Mouse (Mus musculus) intestine, embryonic 14.5 days (tissue): ENCODE measurements around the gene C1ql4. TPM values are rescaled to one million over a fixed set of nuclear protein-coding genes. Genes with fewer than 3 reads are reported as not detected.

Experiments
- ATAC-seq: fragments of 200-750 bp; cut with Nextera tagmentation; replicated peaks from 2 replicates; pipeline ENCODE4 v1.8.0; 2017; ENCODE audit warnings: low read depth, moderate number of reproducible peaks, moderate TSS enrichment, moderate library complexity; ENCODE audit not compliant: low FRiP score, low TSS enrichment
- DNase-seq: peaks from one replicate; pipeline ENCODE4 v3.0.0-alpha.2; 2018; ENCODE audit warnings: low spot score
- H3K27ac ChIP-seq: fragments of 300-500 bp; sonication (generic); 2 replicates; pipeline ENCODE4 v1.5.1; 2014; ENCODE audit warnings: low read depth, mild to moderate bottlenecking, control low read depth
- H3K27me3 ChIP-seq: fragments of 300-500 bp; sonication (generic); replicated peaks from 2 replicates; pipeline ENCODE4 v1.6.1; 2014; ENCODE audit warnings: low read length, control low read depth; ENCODE audit not compliant: control insufficient read depth, insufficient read depth
- H3K36me3 ChIP-seq: fragments of 300-500 bp; sonication (generic); 2 replicates; pipeline ENCODE4 v1.6.1; 2014; ENCODE audit warnings: low read length, control low read depth; ENCODE audit not compliant: control insufficient read depth, insufficient read depth
- H3K4me1 ChIP-seq: fragments of 300-500 bp; sonication (generic); replicated peaks from 2 replicates; pipeline ENCODE4 v1.6.1; 2014; ENCODE audit warnings: low read length, control low read depth, mixed read lengths; ENCODE audit not compliant: control insufficient read depth, insufficient read depth
- H3K4me2 ChIP-seq: fragments of 300-500 bp; sonication (generic); 2 replicates; pipeline ENCODE4 v1.6.1; 2014; ENCODE audit warnings: low read length
- H3K4me3 ChIP-seq: fragments of 300-500 bp; sonication (generic); 2 replicates; pipeline ENCODE4 v1.5.1; 2014; ENCODE audit warnings: low read depth, low read length, control low read depth, mixed read lengths
- H3K9ac ChIP-seq: fragments of 300-500 bp; sonication (generic); 2 replicates; pipeline ENCODE4 v1.6.1; 2014; ENCODE audit warnings: mild to moderate bottlenecking, low read length
- H3K9me3 ChIP-seq: fragments of 300-500 bp; sonication (generic); 2 replicates; pipeline ENCODE4 v1.6.1; 2016; ENCODE audit warnings: low read length, control low read depth; ENCODE audit not compliant: control insufficient read depth
- WGBS: fragments of 180-500 bp; shearing (Covaris S2); extraction: QIAGEN DNeasy Blood & Tissue Kit; methylation state at CpG from one replicate; pipeline ENCODE4 v1.1.7; 2014; 5-methylcytosine and 5-hydroxymethylcytosine counted together
- polyA plus RNA-seq: library from polyadenylated mRNA; unstranded; fragments of >200 nt; fragmentation: Nextera tagmentation; extraction: Ambion mirVana; gene quantifications from 2 replicates; pipeline ENCODE4 v1.2.1, GENCODE M21; 2014

Gene C1ql4
- 0.16 TPM in 1 of 2 replicates, not detected in the other for polyA plus RNA-seq

DNA sequence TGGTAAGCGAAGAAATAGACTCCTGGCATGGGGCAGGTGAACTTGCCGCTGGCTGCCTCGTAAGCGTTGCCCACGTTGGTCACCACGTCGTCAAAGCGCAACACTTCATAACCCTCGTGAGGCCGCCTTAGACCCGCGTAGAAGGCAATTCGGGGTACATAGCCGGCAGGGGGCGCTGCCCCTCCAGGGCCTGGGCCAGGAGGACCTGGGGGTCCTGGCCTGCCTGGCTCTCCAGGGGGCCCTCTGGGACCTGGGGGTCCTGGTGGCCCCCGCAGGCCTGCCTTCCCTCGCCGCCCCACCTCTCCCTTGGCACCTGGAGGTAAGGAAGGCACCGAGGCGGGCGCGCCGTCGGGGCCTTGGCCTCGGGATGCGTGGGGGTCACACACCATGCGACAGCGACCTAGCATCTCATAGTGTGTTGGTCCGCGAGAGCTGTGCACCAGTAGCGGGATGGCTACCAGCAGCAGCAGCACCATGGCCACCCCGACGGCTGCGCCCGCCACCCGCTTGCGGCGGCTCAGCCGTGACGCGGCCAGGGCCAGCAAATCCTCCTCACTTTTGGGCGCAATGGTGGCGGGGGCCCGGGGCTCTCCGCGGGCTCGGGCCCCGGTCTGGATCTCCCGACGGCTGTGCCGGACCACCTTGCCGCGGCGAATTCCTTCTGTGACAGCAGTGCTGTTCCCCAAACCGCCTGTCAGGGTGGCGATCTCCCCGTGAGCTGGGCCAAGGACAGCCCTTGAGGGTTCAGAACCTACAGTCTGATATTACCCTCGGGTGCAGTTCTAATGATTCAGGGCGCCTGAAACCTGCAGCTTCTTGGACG, at the start of gene C1ql4:
TSS of gene C1ql4 (minus strand) at position 565 of the 823 bp plus-strand sequence.
- ATAC-seq: no peak

GRCm38 (mm10) chr15:99129956-99130910, 42.6 kb upstream of the C1ql4 start:
- ATAC-seq: no peak
- no peaks in the 10 kb centered on the region for H3K9me3 ChIP-seq
- H3K4me2 ChIP-seq: no peak overlapping the region
- H3K27ac ChIP-seq: 0 out of 2 replicates have a peak overlapping the region, but pooled peaks have one; percentile 22
- H3K9ac ChIP-seq: 0 out of 2 replicates have a peak overlapping the region, but pooled peaks have one; percentile 10
- peaks cover 24% of the 10 kb centered on the region for H3K4me1 ChIP-seq
- no peak overlapping the region for H3K4me3 ChIP-seq
- peak; percentile 67 for DNase-seq
- peaks cover 8% of the 10 kb centered on the region; the same call in 1 of the 2 replicates for H3K36me3 ChIP-seq
- 59% methylated on average over 22 of the region's 22 CpGs for WGBS
- H3K27me3 ChIP-seq: no peaks in the 10 kb centered on the region

More for the DNA sequence above, at the start of gene C1ql4:
- H3K9me3 ChIP-seq: no peaks in the 10 kb centered on the region
- no peak within 1 kb of the TSS for H3K9ac ChIP-seq
- 10% methylated on average over 60 of the region's 60 CpGs for WGBS
- H3K27me3 ChIP-seq: peaks cover 94% of the 10 kb centered on the region
- peak within 1 kb of the TSS; percentile 18 for H3K4me3 ChIP-seq
- peaks cover 18% of the 10 kb centered on the region for H3K4me1 ChIP-seq
- DNase-seq: peak; percentile 74
- H3K4me2 ChIP-seq: peak within 1 kb of the TSS; percentile 43
- H3K36me3 ChIP-seq: peaks cover 10% of the 10 kb centered on the region
- H3K27ac ChIP-seq: no peak within 1 kb of the TSS

GRCm38 (mm10) chr15:99129441-99129840, 41.8 kb upstream of the C1ql4 start:
- 64% methylated on average over 11 of the region's 11 CpGs for WGBS

DNA sequence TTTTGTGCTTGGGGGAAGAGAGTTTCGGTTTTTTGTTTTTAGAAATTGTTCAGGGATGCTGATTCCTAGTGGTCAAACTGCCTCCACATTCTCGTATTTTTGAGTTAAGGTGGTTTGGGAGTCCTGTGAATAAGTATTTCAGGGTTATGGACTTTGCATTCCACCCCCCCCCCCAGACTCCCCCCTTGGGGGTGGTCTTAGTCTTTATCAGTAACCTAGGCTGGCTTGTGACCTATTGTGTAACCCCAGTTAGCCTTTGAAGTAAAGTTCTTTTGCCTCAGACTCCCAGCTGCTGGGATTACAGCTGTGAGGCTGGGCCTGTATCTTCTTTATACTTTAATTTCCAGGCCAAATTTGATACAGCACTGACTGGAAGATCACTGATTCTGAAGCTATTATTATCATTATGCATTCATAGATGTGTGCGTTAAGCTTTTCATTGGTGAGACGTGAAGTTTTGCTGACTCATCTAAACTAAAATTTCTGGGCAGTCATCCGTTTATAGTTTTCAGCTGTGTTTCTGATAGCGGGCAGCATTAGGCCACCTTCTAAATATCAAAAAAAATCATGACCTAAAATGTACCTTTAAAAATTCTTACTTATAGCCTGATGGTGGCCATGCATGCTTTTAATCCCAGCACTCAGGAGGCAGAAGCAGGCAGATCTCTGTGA, 40.4 kb upstream of the C1ql4 start:
- Histone ChIP-seq H3K27me3 (no peaks in the 10 kb centered on the region), H3K27ac (no peak overlapping the region), H3K4me1 (peaks cover 24% of the 10 kb centered on the region), H3K36me3 (0 out of 2 replicates have a peak, but pooled peaks cover 3% of the 10 kb centered on the region), H3K9ac (peak overlapping the region; percentile 83; the same call in 1 of the 2 replicates), H3K9me3 (no peaks in the 10 kb centered on the region), H3K4me3 (peak overlapping the region; percentile 57), H3K4me2 (peak overlapping the region; percentile 61)
- ATAC-seq (no peak), DNase-seq (no peak)
- 62% methylated on average over 6 of the region's 6 CpGs for WGBS

More at GRCm38 (mm10) chr15:99129441-99129840, 41.8 kb upstream of the C1ql4 start:
- Histone ChIP-seq H3K36me3 (peaks cover 8% of the 10 kb centered on the region; the same call in 1 of the 2 replicates), H3K27ac (0 out of 2 replicates have a peak overlapping the region, but pooled peaks have one; percentile 22), H3K27me3 (no peaks in the 10 kb centered on the region), H3K9ac (0 out of 2 replicates have a peak overlapping the region, but pooled peaks have one; percentile 10), H3K4me2 (no peak overlapping the region), H3K4me3 (no peak overlapping the region), H3K4me1 (peaks cover 24% of the 10 kb centered on the region), H3K9me3 (no peaks in the 10 kb centered on the region)
- ATAC-seq (no peak), DNase-seq (no peak)

DNA sequence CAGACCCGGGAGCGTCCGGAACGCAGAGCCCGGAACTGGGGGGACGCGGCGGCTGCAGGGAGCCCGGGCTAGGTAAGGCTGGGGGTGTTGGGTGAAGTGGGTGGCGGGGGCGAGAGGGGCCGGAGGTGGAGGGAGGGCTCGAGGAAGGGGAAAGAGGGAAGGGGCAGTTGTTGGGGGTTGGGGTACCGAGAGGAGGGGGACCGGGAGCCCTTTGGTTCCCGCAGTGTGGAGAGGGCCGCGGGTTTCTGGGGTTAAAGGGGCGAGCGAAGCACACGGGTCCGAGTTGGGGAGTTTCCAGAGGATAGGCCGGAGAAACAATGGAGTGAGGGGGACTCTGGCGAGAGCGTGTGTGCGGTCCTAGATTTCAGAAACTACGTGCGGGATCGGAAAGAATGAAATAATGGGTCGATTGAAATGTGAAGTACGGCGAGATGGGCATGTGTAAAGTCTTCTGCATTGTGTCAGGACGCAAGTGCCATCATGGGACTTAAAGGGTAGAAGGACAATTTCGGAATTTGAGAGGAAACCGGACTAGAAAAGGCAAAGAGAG, 39.3 kb upstream of the C1ql4 start:
- Histone ChIP-seq H3K36me3 (no peaks in the 10 kb centered on the region), H3K27me3 (no peaks in the 10 kb centered on the region), H3K4me2 (peak overlapping the region; percentile 61), H3K27ac (peak overlapping the region; percentile 95), H3K4me3 (peak overlapping the region; percentile 57), H3K9me3 (no peaks in the 10 kb centered on the region), H3K9ac (peak overlapping the region; percentile 83), H3K4me1 (peaks cover 24% of the 10 kb centered on the region)
- DNase-seq: no peak
- peak; percentile 14 for ATAC-seq
- WGBS: under 1% methylated on average over 34 of the region's 35 CpGs

DNA sequence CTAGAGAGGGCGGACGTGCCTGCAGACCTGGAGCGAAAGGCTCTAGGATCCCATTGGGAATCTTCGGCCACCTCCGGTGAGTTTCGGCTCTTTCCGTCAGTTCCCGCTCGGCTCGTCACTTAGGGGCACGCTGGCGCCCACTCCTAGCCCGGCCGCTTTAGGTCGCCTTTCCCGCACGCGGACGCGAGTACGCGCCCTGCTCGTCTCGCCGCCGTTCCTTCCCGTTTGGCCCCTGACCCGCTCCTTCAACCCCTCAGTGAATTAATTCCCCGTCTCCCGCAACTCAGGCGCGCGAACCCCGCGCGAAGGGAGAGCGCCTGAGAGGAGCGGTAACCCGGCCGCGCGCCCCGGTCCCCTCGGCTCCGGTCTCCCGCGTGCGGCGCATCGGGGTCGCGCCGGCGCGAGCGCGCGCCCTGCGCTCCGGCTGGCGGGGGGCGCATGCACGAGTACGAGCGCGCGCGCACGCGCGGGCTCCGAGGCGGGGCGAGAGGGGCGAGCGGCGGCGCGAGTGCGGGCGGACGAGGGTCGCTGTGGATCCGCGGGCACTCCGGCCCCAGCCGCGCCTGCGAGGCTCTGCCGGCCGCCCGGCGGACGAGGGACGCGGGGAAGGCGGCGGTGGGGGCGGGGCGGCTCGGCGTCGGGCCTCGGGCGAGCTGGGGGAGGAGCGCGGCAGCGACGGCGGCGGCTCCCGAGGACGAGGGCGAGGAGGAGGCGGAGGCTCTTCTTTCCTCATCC, 38.6 kb upstream of the C1ql4 start:
- Histone ChIP-seq H3K9me3 (no peaks in the 10 kb centered on the region), H3K36me3 (no peaks in the 10 kb centered on the region), H3K4me1 (peaks cover 24% of the 10 kb centered on the region), H3K27me3 (no peaks in the 10 kb centered on the region), H3K4me2 (peak overlapping the region; percentile 61), H3K9ac (peak overlapping the region; percentile 83), H3K27ac (peak overlapping the region; percentile 95), H3K4me3 (peak overlapping the region; percentile 57)
- peak; percentile 87 for ATAC-seq
- under 1% methylated on average over 99 of the region's 115 CpGs for WGBS
- DNase-seq: peak; percentile 98

DNA sequence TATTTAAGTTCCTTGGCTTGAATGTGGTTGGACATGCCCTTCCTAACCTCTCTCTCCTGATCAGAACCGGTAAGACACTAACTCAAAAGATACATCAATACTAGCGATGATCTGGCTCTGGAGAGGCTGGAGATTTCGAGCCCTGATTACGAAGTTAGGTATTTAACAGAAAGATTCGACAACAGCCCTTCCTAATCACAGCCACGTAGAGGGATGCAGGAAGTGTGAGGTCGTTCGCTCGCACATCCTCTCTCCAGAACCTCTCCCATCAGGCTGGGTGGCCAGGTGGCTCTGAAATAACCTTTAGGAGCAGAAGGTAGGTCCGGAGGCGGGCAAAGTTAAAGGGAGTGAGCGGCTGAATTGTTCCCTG, 38.1 kb upstream of the C1ql4 start, which contains the start of gene Spats2:
TSS of gene Spats2 (plus strand) at position 206 of the 370 bp plus-strand sequence.
- 3% methylated on average over 12 of the region's 12 CpGs for WGBS
- Histone ChIP-seq H3K4me1 (peaks cover 24% of the 10 kb centered on the region), H3K4me3 (peak within 1 kb of the TSS; percentile 57), H3K36me3 (no peaks in the 10 kb centered on the region), H3K27ac (peak within 1 kb of the TSS; percentile 95), H3K9ac (peak within 1 kb of the TSS; percentile 83), H3K27me3 (no peaks in the 10 kb centered on the region), H3K4me2 (peak within 1 kb of the TSS; percentile 61), H3K9me3 (no peaks in the 10 kb centered on the region)
- DNase-seq: no peak
- no peak for ATAC-seq
